Mouse (Mus musculus) cerebellum, adult 8-10 months (tissue): Measurements from ENCODE around the gene Tubg2.
"Not testable (repeated sequence)": the region's sequence is repeated elsewhere in the genome, so short reads cannot be mapped to it uniquely, and the experiment has no call there.

ENCODE experiments used
- DNase-seq: peaks from one replicate; pipeline ENCODE4 v3.0.0; 2022

The Tubg2 gene

DNA sequence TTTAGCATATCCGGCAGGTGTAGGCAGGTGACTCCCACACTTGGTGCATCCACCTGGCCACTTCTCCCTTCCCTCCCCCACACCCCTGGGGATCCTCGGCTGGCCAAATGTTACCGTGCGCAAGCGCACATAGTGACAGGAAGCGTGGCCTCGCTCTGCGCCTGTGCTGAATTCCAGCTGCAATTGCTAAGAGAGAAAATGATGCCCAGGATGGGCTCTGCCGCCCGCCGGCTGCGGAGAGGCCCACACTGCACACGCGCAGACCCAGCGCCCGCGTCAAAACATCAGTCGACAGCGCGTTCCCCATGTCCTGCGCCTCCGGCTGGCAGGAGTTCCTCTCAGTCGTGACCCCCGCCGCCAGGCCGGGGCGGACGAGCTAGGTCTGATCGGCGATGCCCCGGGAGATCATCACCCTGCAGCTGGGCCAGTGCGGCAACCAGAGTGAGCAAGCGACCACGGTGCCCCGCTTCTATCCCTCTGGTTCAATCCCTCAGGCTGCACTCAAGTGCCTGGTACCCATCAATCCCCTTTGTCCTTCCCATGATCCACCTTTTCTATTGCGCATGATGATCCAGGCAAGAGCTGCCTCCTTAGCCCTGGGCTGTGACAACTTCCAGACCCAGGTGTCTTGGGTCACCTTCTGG lies at the start of gene Tubg2:
Tubg2 (plus strand) TSS at position 180 of the 644 bp plus-strand sequence.
- peak; percentile 78 for DNase-seq

GRCm38 (mm10) chr11:101109351-101109750 lies 46.4 kb upstream of the Tubg2 start:
- no peak for DNase-seq

DNA sequence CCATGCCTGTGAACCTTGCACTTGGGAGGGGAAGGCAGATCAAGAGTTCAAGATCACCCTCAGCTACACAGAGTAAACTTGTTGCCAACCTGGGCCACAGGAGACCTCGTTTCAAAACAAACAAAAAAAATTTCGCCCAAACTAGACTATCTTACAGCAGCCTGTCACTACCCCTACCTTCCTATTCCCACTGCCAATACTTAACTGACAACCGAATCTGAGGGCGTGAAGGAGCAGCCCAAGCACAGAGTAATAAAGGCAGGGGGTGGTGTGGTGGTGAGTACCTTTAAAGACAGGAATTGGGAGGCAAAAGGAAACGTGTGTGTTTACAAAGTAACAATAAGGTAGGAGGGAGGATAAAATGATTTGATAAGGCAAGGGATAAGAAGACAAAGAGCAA lies 45.0 kb upstream of the Tubg2 start:
- no peak for DNase-seq

GRCm38 (mm10) chr11:101111178-101111577 lies 44.5 kb upstream of the Tubg2 start:
- no peak for DNase-seq

- DNase-seq = no peak
Measured at GRCm38 (mm10) chr11:101112186-101112585, 43.5 kb upstream of the Tubg2 start.

DNA sequence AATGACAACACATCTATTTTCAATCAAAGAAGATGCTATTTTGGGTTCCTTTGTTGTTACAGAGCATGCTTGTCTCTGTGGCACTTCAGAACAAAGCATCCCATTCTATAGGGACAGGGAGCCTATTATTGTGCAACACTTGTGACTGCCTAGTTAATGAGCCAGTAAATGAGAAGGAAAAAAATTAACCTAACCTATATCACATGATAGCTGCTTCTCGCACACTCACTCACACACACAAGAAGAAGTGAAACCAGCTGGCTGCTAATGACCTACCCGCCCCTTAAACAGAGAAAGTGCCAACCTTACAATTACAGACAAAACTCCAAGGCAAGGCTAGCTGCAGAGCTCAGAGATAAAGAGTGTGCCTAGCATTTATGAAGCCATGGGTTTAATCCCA lies 40.1 kb upstream of the Tubg2 start:
- DNase-seq = no peak

DNA sequence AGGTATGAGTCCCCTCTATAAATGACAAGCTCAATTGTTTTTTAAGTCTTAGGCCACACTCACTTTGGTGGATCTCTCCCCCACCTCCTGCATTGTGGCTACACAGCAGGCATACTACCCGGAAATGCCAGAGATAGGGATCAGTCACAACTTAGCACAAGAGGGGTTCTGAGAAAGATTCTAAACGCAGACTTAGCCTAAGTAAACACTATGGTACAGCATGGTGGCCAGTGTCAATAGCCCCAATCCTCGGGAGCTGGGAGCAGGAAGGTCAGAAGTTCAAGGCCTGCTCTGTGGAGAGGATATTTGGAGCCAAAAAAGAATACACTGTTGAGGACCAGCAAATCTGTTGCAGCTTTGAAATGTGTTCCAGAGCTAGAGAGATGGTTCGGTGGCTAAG lies 37.6 kb upstream of the Tubg2 start:
- no peak for DNase-seq

- DNase-seq = no peak
Measured at GRCm38 (mm10) chr11:101119131-101119760, 36.5 kb upstream of the Tubg2 start.

DNA sequence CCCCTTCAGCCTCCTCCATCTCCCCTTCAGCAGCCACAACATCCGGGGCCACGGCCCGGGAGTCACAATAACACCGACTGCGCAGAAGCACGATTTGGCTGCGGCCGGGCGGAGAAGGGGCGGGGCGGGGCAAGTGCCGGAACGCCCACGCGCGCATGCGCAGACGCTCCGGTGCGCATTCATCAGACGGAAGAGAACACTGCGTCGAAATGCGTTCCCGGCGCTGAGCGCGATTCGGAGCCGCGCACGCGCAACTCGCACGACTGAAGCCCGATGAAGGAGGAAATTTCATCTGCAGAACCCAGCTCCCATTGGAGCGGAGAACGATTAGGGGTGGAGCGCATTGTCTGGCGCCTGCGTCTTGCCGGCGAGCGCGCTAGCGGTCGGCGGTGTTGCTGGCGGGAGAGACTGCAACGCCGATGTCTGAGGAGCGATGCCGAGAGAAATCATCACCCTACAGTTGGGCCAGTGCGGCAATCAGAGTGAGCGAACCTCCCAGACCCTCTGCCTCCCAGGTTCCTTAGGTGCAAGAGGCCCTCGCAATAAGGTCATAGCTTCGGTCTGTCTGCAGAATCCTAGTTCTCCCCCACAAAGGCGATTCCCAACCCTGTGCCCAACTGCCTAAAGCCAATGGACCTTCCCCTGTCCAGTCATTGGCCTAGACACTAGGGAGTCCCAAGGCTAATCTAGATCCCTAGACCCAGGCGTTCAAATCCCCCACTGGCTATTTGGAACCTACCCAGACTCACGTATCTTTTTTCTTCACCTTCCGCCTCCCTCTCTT lies 35.8 kb upstream of the Tubg2 start, which contains the start of the genes Retreg3 and Tubg1:
Retreg3 (minus strand) TSS at position 133 of the 784 bp plus-strand sequence.
Tubg1 (plus strand) TSS at position 178 of the 784 bp plus-strand sequence.
- DNase-seq = peak; percentile 99

- no peak for DNase-seq
Measured at GRCm38 (mm10) chr11:101120545-101121188, 35.0 kb upstream of the Tubg2 start.

GRCm38 (mm10) chr11:101124494-101124893 lies 31.2 kb upstream of the Tubg2 start:
- not testable (repeated sequence) for DNase-seq

DNA sequence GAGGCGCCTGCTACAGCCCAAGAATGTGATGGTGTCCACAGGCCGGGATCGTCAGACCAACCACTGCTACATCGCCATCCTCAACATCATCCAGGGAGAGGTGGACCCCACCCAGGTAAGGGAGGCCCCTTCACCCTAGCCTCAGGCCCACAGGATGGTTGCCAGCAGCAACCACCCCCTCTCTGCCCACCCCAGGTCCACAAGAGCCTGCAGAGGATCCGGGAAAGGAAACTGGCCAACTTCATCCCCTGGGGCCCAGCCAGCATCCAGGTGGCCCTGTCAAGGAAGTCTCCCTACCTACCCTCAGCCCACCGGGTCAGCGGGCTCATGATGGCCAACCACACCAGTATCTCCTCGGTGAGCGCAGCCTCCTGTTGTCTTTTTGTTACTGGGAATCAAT lies 30.7 kb upstream of the Tubg2 start:
- not testable (repeated sequence) for DNase-seq

GRCm38 (mm10) chr11:101127075-101127474 lies 28.6 kb upstream of the Tubg2 start:
- DNase-seq = no peak

DNA sequence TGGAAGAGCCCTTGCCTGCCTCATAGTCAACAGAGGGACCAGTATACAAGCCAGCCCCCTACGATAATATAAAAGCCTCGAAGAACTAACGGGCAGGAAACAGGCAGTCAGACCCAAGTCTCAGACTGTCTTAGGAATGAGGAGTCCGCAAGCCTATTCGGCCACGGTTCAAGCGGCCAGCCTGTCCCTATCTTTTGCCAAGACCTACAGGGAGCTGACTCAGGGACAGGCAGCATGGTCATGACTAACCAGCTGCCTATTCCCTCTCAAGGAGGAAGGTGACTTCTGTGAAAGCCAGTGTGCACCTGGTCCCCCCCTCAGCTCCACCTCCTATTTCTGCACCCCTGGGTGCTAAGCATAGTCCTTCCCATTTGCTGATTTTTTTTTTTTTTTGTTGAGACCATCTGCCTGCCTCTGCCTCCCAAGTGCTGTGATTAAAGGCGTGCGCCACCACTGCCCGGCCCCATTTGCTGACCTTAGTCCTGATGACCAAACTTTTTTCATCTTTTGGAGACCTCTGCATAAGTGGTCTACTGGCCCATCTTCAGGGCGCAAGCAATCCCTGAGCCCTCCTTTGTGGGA lies 26.6 kb upstream of the Tubg2 start:
- DNase-seq = peak; percentile 73

- DNase-seq = no peak
Measured at GRCm38 (mm10) chr11:101130056-101130756, 25.5 kb upstream of the Tubg2 start.

DNA sequence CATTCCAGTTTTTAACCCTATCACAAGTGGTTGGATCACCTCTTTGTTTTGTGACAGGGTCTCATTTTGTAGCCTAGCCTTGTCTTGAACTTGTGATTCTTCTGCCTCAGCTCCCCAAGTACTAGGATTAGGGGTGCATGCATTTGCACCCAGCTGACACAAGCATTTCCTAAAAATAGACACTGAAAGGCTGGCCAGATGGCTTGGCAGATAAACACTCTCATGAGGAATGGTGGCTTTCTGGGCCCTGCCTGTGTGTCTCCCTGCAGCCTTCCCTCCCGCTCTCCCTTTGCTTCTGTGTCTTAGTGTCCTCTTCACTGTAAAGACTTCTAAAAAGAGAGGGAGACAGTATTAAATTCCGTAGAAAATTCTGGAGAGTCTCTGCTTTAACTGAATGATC lies 24.5 kb upstream of the Tubg2 start:
- DNase-seq = peak; percentile 59

DNA sequence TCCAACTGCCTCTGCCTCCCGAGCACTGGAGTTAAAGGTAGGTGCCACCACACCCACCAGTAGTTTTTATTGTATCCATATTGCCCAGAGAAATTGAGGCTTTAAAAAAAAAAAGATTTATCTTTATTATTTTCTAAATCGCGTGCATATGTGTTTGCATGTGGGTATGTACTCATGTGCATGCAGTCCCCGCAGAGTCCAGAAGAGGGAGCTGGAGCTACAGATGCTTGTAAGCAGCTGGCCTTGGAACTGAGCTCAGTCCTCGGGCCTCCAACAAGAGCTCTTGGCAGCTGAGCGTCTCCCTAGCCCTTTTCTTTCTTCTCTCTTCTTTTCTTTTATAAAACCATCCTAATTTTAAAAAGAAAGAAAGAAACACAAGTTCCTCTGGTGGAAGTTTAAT lies 24.0 kb upstream of the Tubg2 start:
- DNase-seq = no peak

DNA sequence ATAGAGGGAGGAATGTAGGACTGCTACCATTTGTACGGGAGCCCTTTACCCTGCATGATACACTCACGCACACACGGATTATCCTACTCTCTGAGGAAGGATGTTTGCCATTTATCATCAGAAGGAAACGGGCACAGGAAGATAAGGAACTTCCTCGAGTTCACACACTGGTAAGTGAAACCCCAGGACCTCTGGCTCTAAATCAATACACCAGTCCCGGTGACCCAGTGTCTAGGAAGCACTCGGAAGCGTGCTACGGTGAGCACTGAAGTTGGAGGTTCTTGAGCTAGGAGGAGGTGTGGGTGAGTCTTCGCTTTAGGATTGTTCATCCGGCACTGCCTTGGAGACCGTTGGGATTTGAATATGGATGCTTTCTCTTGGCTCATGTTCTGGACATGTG lies 22.7 kb upstream of the Tubg2 start:
- DNase-seq = no peak

GRCm38 (mm10) chr11:101134217-101134865 lies 21.4 kb upstream of the Tubg2 start:
- no peak for DNase-seq

DNA sequence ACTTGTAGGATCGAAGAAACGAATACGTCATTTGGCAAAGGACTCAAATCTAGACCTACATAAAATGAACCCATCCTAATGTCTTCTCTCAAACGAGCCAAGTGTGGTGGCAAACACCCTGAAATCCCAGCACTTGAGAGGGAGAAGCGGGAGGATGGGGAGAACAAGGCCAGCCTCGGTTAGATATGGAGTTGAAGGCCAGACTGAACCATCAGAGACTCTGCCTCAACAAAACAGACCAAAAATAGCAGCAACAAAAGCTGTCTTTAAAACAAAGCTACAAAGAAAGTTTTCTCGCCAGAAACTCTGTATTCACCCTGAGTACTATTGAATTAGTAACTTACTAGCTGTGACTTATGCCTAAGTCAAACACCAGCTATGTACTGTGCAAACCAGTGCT lies 18.7 kb upstream of the Tubg2 start:
- DNase-seq = no peak

DNA sequence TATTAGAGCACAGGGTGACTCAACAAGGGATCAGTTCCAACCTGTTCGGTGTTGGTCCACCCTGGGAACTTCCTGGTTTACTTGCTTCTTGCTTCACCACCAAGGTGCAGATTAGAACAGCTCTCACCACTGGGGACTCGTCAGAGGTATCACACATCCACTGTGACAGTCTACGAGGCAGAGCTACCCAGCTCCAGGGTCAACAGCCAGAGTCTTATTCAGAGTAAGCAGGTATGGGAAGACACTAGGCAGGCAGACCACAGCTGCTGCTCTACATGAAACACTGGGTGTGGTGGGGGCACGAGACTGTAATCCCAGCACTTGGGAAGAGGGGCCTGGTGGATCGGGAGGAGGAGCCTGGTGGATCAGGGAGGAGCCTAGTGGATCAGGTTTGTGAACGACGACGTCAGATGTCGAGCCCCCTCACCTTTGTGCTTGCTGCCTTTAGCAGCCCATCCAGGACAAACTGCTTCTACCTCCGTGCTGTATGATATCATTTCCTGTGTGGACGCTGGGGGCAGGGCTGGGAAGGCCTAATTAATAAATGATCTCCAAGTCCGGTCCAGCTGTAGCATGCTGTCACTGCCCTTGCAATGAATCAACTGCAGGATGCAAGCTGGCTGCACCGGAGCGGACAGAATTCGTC lies 17.0 kb upstream of the Tubg2 start:
- DNase-seq = no peak
